Mouse (Mus musculus): Measurements from ENCODE around the gene Cd3eap. TPM values are rescaled to one million over a fixed set of nuclear protein-coding genes. Genes with fewer than 3 reads are reported as not detected.

Gene Cd3eap
- total and polyA plus RNA-seq, 3 experiments = 14.4 to 36.9 (median 22.6) TPM

DNA sequence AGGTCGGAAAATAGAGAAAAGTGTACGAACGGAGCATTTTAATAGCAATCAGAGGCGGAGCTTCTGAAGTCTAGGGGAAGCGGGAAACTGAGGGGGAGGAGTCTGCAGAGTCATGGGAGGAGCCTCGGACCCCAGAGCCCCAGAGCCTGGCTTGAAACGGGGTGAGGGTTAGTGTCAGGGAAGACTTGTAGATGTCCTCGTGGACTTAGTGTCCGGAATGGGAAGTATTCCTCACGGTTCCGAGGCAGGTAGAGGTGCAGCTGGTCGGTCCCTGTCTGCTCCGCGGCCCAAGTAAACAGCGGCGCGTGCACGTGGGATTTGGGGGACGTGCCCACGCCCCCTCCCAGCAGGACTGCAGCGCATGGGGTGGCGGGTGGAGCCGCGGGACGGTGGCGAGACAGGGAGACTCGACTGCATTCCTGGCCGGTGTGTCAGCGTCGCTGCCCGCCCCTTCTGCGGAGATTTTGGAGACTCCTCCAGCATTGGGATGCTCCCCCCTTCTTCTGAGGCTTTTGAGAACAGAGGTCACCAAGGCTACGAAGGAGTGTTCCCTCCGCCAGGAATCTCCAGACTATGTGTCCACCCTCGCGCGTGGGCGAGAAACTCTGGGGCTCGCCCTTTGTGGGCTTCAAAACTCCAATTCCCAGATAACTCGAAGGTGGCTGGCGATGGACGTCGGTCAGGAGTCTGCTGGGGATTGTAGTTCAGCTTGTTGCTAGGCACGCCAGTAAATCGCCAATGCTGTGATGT, 784 bp upstream of the Cd3eap start:
- Histone ChIP-seq H3K27ac (ENCODE audit: insufficient read depth, low read depth) (no peak overlapping the region), H3K4me1 (ENCODE audit: control insufficient read depth in 1 of 2, insufficient read depth in 2 of 2) (peaks cover 8 to 38% of the 10 kb centered on the region in 2 experiments; a peak in 3 of 4 replicates)
- in situ Hi-C loops (cut with MboI; ENCODE audit: low pct_ligation_motif_present, low pct_unique_long_range_greater_than_20kb, low sequenced_read_pairs) = loop anchor here (10.0 kb wide), 1 partner anchor 195 kb away; the partner anchor contains the start of gene Gipr

DNA sequence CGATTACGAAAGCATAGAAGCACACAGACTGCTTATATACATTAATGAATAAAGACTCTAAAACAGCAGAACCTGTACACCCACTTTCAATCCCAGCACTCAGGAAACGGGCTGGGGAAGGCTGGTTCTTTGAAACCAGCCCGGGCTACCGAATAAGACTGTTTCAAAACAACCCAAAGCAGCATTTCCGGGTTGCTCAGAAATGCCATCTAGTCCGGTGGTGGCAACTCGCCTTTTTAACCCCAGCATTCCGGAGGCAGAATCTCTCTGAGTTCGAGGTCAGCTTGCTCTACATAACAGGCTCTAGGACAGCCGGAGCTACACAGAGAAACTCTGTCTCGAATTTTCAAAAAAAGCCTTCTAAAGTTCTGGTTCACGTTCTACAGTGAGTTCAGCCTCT, 649 bp downstream of the Cd3eap start:
- Histone ChIP-seq H3K27me3 (replicated peaks) (peaks cover 37% of the 10 kb centered on the region), H3K4me3 (replicated peaks in 1 of 3; ENCODE audit: low read depth in 2 of 3, low read length in 2 of 3, poor library complexity in 1 of 3) (peak overlapping the region; percentile 37 to 85 (median 73)), H3K4me2 (ENCODE audit: insufficient read depth, low read depth, poor library complexity, severe bottlenecking) (peak overlapping the region; percentile 63), H3K9me3 (replicated peaks; ENCODE audit: low read length) (peaks cover 4% of the 10 kb centered on the region), H3K9ac (ENCODE audit: insufficient read depth, low read depth) (peak overlapping the region; percentile 47), H3K27ac (ENCODE audit: insufficient read depth, low read depth) (no peak overlapping the region), H3K4me1 (ENCODE audit: control insufficient read depth in 1 of 2, insufficient read depth in 2 of 2) (peaks cover 8 to 32% of the 10 kb centered on the region in 2 experiments; a peak in 3 of 4 replicates), H3K36me3 (replicated peaks in 1 of 2; ENCODE audit: control insufficient read depth in 1 of 2, insufficient read depth in 1 of 2, low read length in 1 of 2) (peaks cover 24 to 40% of the 10 kb centered on the region in 2 experiments), H3K79me2 (replicated peaks; ENCODE audit: control insufficient read depth, extremely low read depth, insufficient read depth, poor library complexity, severe bottlenecking) (peaks cover 8% of the 10 kb centered on the region)
- peak; percentile 21 for DNase-seq (ENCODE audit: extremely low read depth)
- TF ChIP-seq ELF1 (IDR thresholded peaks at IDR 0.05; ENCODE audit: low read depth, low read length) (peak; percentile 66), SMC3 (IDR thresholded peaks at IDR 0.05; ENCODE audit: low read depth, low read length) (no peak)
- in situ Hi-C loops (cut with MboI; ENCODE audit: low pct_ligation_motif_present, low pct_unique_long_range_greater_than_20kb, low sequenced_read_pairs) = loop anchor here (10.0 kb wide), 1 partner anchor 194 kb away; the partner anchor contains the start of gene Gipr
- dilution Hi-C loops (cut with MboI; ENCODE audit: extremely low pct_ligation_motif_present, extremely low pct_unique_long_range_greater_than_20kb, low sequenced_read_pairs) = no loop called here

More for the DNA sequence above, 784 bp upstream of the Cd3eap start:
- peaks cover 8% of the 10 kb centered on the region for H3K79me2 ChIP-seq (replicated peaks; ENCODE audit: control insufficient read depth, extremely low read depth, insufficient read depth, poor library complexity, severe bottlenecking)
- peak overlapping the region; percentile 70 to 85 (median 73) for H3K4me3 ChIP-seq (replicated peaks in 1 of 3; ENCODE audit: low read depth in 2 of 3, low read length in 2 of 3, poor library complexity in 1 of 3)
- peaks cover 4% of the 10 kb centered on the region for H3K9me3 ChIP-seq (replicated peaks; ENCODE audit: low read length)
- no peak for TF ChIP-seq NELFE (IDR thresholded peaks at IDR 0.05; ENCODE audit: low read depth, low read length)
- no peak for TF ChIP-seq IRF4 (IDR thresholded peaks at IDR 0.05; ENCODE audit: low read depth, low read length)
- peak; percentile 68 for TF ChIP-seq MXI1 (IDR thresholded peaks at IDR 0.05; ENCODE audit: low read depth, low read length)
- TF ChIP-seq RAD21 (IDR thresholded peaks at IDR 0.05; ENCODE audit: low read depth, low read length) = no peak
- 0 out of 2 replicates have a peak, but pooled peaks have one; percentile 56 for TF ChIP-seq E2F4 (IDR thresholded peaks at IDR 0.05; ENCODE audit: insufficient replicate concordance, low read depth, low read length)
- TF ChIP-seq BHLHE40 (IDR thresholded peaks at IDR 0.05; ENCODE audit: low read depth, low read length) = 0 out of 2 replicates have a peak, but pooled peaks have one; percentile 37
- TF ChIP-seq USF1 (IDR thresholded peaks at IDR 0.05; ENCODE audit: low read depth, low read length) = no peak
- peak; percentile 65 for TF ChIP-seq HCFC1 (IDR thresholded peaks at IDR 0.05; ENCODE audit: low read depth, low read length)
- dilution Hi-C loops (cut with MboI; ENCODE audit: extremely low pct_ligation_motif_present, extremely low pct_unique_long_range_greater_than_20kb, low sequenced_read_pairs) = no loop called here
- H3K9ac ChIP-seq (ENCODE audit: insufficient read depth, low read depth) = no peak overlapping the region
- H3K36me3 ChIP-seq (replicated peaks in 1 of 2; ENCODE audit: control insufficient read depth in 1 of 2, insufficient read depth in 1 of 2, low read length in 1 of 2) = peaks cover 15 to 28% of the 10 kb centered on the region in 2 experiments
- H3K4me2 ChIP-seq (ENCODE audit: insufficient read depth, low read depth, poor library complexity, severe bottlenecking) = peak overlapping the region; percentile 73
- peak; percentile 81 for DNase-seq (ENCODE audit: extremely low read depth)
- H3K27me3 ChIP-seq (replicated peaks) = peaks cover 38% of the 10 kb centered on the region
